Mouse (Mus musculus) testis, adult 2 months (tissue): Measurements from ENCODE around the gene Nckap5.

ENCODE experiments used
- CTCF ChIP-seq: fragments of 200-500 bp; IDR thresholded peaks from 2 replicates; pipeline ENCODE4 v1.5.1; 2012; ENCODE audit warnings: low read depth, mild to moderate bottlenecking, inconsistent platforms, low read length, moderate library complexity; ENCODE audit not compliant: control insufficient read depth, insufficient read depth, insufficient replicate concordance
- POLR2A ChIP-seq: fragments of 200-500 bp; IDR thresholded peaks from 2 replicates; pipeline ENCODE4 v1.6.1; 2012; ENCODE audit warnings: low read depth, mild to moderate bottlenecking, inconsistent platforms, low read length, moderate library complexity; ENCODE audit not compliant: control insufficient read depth

- TF ChIP-seq POLR2A (no peak), CTCF (peak; percentile 37; the same call in 1 of the 2 replicates)
These were observed 261.9 kb downstream of the Nckap5 start for GRCm38 (mm10) chr1:126568520-126569197.
